8 mouse cellular contexts compared by ENCODE assay signal in the genomic region with DNA sequence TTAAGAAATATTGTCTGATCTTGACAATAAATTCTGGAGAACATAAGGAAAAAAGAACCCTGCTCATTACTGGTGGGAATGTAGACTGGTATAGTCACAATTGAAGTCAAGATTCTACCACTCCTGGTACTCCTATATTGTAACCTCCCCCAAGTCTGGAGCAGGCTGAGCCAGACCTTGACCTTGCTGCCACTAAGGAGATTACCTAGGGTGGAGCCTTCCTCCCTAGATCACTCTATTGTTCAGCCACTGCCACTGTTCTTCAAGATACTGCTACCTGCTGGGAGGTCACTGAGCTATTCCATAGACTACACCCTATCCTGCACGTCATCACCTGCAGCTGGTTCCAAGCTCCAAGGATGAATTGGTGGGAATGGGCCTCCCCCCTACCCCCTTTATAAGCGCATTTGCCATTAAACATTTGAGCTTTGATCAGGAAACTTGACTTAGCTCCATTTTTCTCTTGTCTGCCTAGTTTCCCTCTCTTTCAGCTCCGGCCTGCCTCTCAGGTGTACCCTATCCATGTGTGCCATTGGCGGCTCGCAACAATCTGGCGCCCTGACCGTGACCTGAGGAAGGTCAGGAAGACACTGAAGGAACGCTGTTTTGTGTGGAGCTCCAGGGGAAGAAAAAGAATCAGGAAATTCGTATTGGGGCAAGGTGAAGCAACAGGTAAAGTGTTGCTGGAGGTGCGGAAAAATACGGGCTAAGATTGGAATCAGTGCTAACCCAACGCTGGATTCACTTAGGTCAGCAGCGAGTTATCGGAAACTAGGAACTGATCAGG. TPM values are rescaled to one million over a fixed set of nuclear protein-coding genes. Genes with fewer than 3 reads are reported as not detected.
"Had no signal": no experiment of that assay in that cellular context is flagged by ENCODE, and none has a peak within 500 bp of the region (broad histone marks: within the 10 kb centered on the region; RNA-seq: fewer than 3 reads in every experiment).

No protein-coding gene starts in this region.

RNA-seq across cellular contexts. Expression of gene C7, which starts 39.9 kb away (rescaled TPM):
- total RNA-seq: common myeloid progenitor, adult 5-6 weeks; granulocyte monocyte progenitor cell, adult 5-6 weeks had no signal
- polyA plus RNA-seq: embryonic facial prominence, embryonic 13.5 days; embryonic facial prominence, embryonic 15.5 days; erythroblast, embryonic 14.5 days; forebrain, embryonic 10.5 days; forebrain, embryonic 11.5 days; forebrain, embryonic 12.5 days had no signal
